ENCODE assay signal across 10 mouse cellular contexts in the genomic region with DNA sequence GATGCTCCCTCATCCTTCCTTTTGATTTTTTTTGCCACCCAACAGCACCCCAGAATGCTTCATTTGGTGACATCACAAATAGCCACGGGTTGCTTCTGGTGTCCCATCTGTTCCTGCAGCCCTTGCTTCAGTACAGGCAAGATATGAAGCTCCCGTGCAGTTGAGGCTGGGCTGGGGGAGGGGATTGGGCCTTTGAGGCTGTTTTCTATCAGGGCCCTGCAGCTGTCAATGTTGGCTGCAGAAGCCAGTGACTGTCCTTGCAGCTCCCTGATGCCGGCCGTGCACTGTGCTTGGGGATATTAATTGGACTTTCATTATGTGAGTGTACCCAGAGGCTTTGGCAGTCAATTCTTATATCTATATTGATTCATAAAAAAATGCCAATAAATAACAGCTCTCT.
DNase-seq lines count a peak whose midpoint lies in the region; ATAC-seq lines count a peak whose summit lies in the region.
"Had no signal": no experiment of that assay in that cellular context is flagged by ENCODE, and none has a peak within 500 bp of the region (broad histone marks: within the 10 kb centered on the region; RNA-seq: fewer than 3 reads in every experiment).

No protein-coding gene starts in this region.

- WGBS in neural tube, embryonic 11.5 days: 45% methylated on average over 4 of the region's 4 CpGs
- 52% methylated on average over 4 of the region's 4 CpGs for WGBS in embryonic facial prominence, embryonic 10.5 days
- WGBS in hindbrain, embryonic 11.5 days: 42% methylated on average over 4 of the region's 4 CpGs
- 24% methylated on average over 4 of the region's 4 CpGs for WGBS in neural tube, embryonic 14.5 days

- no peaks in the 10 kb centered on the region for H3K4me1 ChIP-seq in neural tube, embryonic 11.5 days (ENCODE audit: control insufficient read depth, insufficient read depth, low read length)
- peaks cover 7% of the 10 kb centered on the region for H3K4me1 ChIP-seq in embryonic facial prominence, embryonic 10.5 days
- no peaks in the 10 kb centered on the region for H3K4me1 ChIP-seq in hindbrain, embryonic 11.5 days (replicated peaks; ENCODE audit: control insufficient read depth, insufficient read depth, low read length)
- no peaks in the 10 kb centered on the region for H3K4me1 ChIP-seq in neural tube, embryonic 14.5 days (ENCODE audit: control insufficient read depth, insufficient read depth, low read length)
- H3K4me1 ChIP-seq: liver, embryonic 15.5 days had no signal

- H3K4me2 ChIP-seq in neural tube, embryonic 11.5 days (ENCODE audit: low read depth): no peak overlapping the region
- no peak overlapping the region for H3K4me2 ChIP-seq in hindbrain, embryonic 11.5 days (replicated peaks; ENCODE audit: low read depth, low read length)
- H3K4me2 ChIP-seq in neural tube, embryonic 14.5 days (ENCODE audit: low read depth, low read length): no peak overlapping the region
- H3K4me2 ChIP-seq: liver, embryonic 15.5 days had no signal

- no peaks in the 10 kb centered on the region for H3K36me3 ChIP-seq in neural tube, embryonic 11.5 days (ENCODE audit: control insufficient read depth, insufficient read depth, low read length)
- H3K36me3 ChIP-seq in embryonic facial prominence, embryonic 10.5 days (replicated peaks): no peaks in the 10 kb centered on the region
- no peaks in the 10 kb centered on the region for H3K36me3 ChIP-seq in hindbrain, embryonic 11.5 days (ENCODE audit: control insufficient read depth, insufficient read depth, low read length)
- H3K36me3 ChIP-seq in neural tube, embryonic 14.5 days (ENCODE audit: control insufficient read depth, insufficient read depth, low read length): no peaks in the 10 kb centered on the region
- H3K36me3 ChIP-seq: G1E; liver, embryonic 15.5 days had no signal

- DNase-seq in neural tube, embryonic 11.5 days (ENCODE audit: low spot score): peak; percentile 53
- DNase-seq in neural tube, embryonic 10.5 days (ENCODE audit: extremely low spot score, low spot score): no peak
- DNase-seq in embryonic facial prominence, embryonic 10.5 days (ENCODE audit: low spot score): peak; percentile 28
- peak; percentile 58 for DNase-seq in hindbrain, embryonic 11.5 days (ENCODE audit: low spot score)
- no peak for DNase-seq in lung, postnatal 36 days
- no peak for DNase-seq in left cerebral cortex, adult 18-20 months (ENCODE audit: low spot score in 2 of 2)
- DNase-seq in kidney, adult 18-20 months: no peak

- no peak overlapping the region for H3K4me3 ChIP-seq in neural tube, embryonic 11.5 days (ENCODE audit: low read depth, low read length)
- no peak overlapping the region for H3K4me3 ChIP-seq in embryonic facial prominence, embryonic 10.5 days
- H3K4me3 ChIP-seq in hindbrain, embryonic 11.5 days (ENCODE audit: low read depth, low read length): no peak overlapping the region
- H3K4me3 ChIP-seq in neural tube, embryonic 14.5 days (ENCODE audit: low read depth, low read length): no peak overlapping the region
- H3K4me3 ChIP-seq: liver, embryonic 15.5 days had no signal

- H3K27me3 ChIP-seq in neural tube, embryonic 11.5 days (ENCODE audit: control insufficient read depth, insufficient read depth, low read length): no peaks in the 10 kb centered on the region
- H3K27me3 ChIP-seq in embryonic facial prominence, embryonic 10.5 days (replicated peaks; ENCODE audit: low read depth, poor library complexity, severe bottlenecking): no peaks in the 10 kb centered on the region
- H3K27me3 ChIP-seq in hindbrain, embryonic 11.5 days (ENCODE audit: control insufficient read depth, insufficient read depth, low read length): no peaks in the 10 kb centered on the region
- H3K27me3 ChIP-seq in neural tube, embryonic 14.5 days (ENCODE audit: control insufficient read depth, insufficient read depth, low read length): no peaks in the 10 kb centered on the region
- H3K27me3 ChIP-seq: liver, embryonic 15.5 days had no signal

- ATAC-seq in neural tube, embryonic 11.5 days (ENCODE audit: insufficient read depth, low FRiP score, low TSS enrichment): no peak
- peak; percentile 87 for ATAC-seq in hindbrain, embryonic 11.5 days (ENCODE audit: low FRiP score)
- ATAC-seq in neural tube, embryonic 14.5 days (ENCODE audit: low read depth): peak; percentile 51; the same call in 1 of the 2 replicates

- no peaks in the 10 kb centered on the region for H3K9me3 ChIP-seq in neural tube, embryonic 11.5 days (ENCODE audit: control insufficient read depth, low read length)
- no peaks in the 10 kb centered on the region for H3K9me3 ChIP-seq in embryonic facial prominence, embryonic 10.5 days
- H3K9me3 ChIP-seq in hindbrain, embryonic 11.5 days (ENCODE audit: control insufficient read depth, low read length): no peaks in the 10 kb centered on the region
- H3K9me3 ChIP-seq in neural tube, embryonic 14.5 days (ENCODE audit: control insufficient read depth, low read length): no peaks in the 10 kb centered on the region
- H3K9me3 ChIP-seq: liver, embryonic 15.5 days had no signal

- H3K9ac ChIP-seq in neural tube, embryonic 11.5 days (ENCODE audit: low read length): no peak overlapping the region
- no peak overlapping the region for H3K9ac ChIP-seq in hindbrain, embryonic 11.5 days (ENCODE audit: low read depth, low read length)
- no peak overlapping the region for H3K9ac ChIP-seq in neural tube, embryonic 14.5 days (replicated peaks; ENCODE audit: low read depth, low read length)
- H3K9ac ChIP-seq: liver, embryonic 15.5 days had no signal

- 0 out of 2 replicates have a peak overlapping the region, but pooled peaks have one; percentile 14 for H3K27ac ChIP-seq in neural tube, embryonic 11.5 days (ENCODE audit: low read depth, low read length)
- H3K27ac ChIP-seq in embryonic facial prominence, embryonic 10.5 days (replicated peaks): no peak overlapping the region
- no peak overlapping the region for H3K27ac ChIP-seq in hindbrain, embryonic 11.5 days (ENCODE audit: low read depth, low read length)
- H3K27ac ChIP-seq in neural tube, embryonic 14.5 days (ENCODE audit: low read depth, low read length): no peak overlapping the region
- H3K27ac ChIP-seq: liver, embryonic 15.5 days had no signal

Comparison
In these comparisons a context has a peak if more than half of its experiments do, and no peak if none do; other contexts are left out.
1. DNase-seq: peak in neural tube, embryonic 11.5 days (single experiment), embryonic facial prominence, embryonic 10.5 days (single experiment) and hindbrain, embryonic 11.5 days (single experiment); none in neural tube, embryonic 10.5 days (single experiment), lung, postnatal 36 days (single experiment), left cerebral cortex, adult 18-20 months (0 of 2) and kidney, adult 18-20 months (single experiment).